Mouse (Mus musculus) neural tube, embryonic 12.5 days (tissue): ENCODE results near the gene Uspl1. TPM values are rescaled to one million over a fixed set of nuclear protein-coding genes. Genes with fewer than 3 reads are reported as not detected.

Experiments
- ATAC-seq: fragments of 200-750 bp; cut with Nextera tagmentation; 2 replicates; pipeline ENCODE4 v1.8.0; 2017; ENCODE audit warnings: low read depth, mild to moderate bottlenecking, moderate TSS enrichment, moderate library complexity; ENCODE audit not compliant: low FRiP score
- H3K27ac ChIP-seq: fragments of 300-500 bp; sonication (generic); 2 replicates; pipeline ENCODE4 v1.5.1; 2016
- H3K27me3 ChIP-seq: fragments of 300-500 bp; sonication (generic); replicated peaks from 2 replicates; pipeline ENCODE4 v1.6.1; 2016; ENCODE audit warnings: mild to moderate bottlenecking
- H3K36me3 ChIP-seq: fragments of 300-500 bp; sonication (generic); 2 replicates; pipeline ENCODE4 v1.6.1; 2016; ENCODE audit warnings: mild to moderate bottlenecking
- H3K4me1 ChIP-seq: fragments of 300-500 bp; sonication (generic); 2 replicates; pipeline ENCODE4 v1.6.1; 2016
- H3K4me2 ChIP-seq: fragments of 300-500 bp; sonication (generic); replicated peaks from 2 replicates; pipeline ENCODE4 v1.6.1; 2016; ENCODE audit warnings: mild to moderate bottlenecking
- H3K4me3 ChIP-seq: fragments of 300-500 bp; sonication (generic); 2 replicates; pipeline ENCODE4 v1.5.1; 2016
- H3K9ac ChIP-seq: fragments of 300-500 bp; sonication (generic); 2 replicates; pipeline ENCODE4 v1.6.1; 2016; ENCODE audit warnings: mild to moderate bottlenecking
- H3K9me3 ChIP-seq: fragments of 300-500 bp; sonication (generic); 2 replicates; pipeline ENCODE4 v1.6.1; 2016; ENCODE audit warnings: mild to moderate bottlenecking
- WGBS: fragments of 180-500 bp; shearing (Covaris S2); methylation state at CpG from one replicate; pipeline ENCODE4 v1.1.7; 2016; 5-methylcytosine and 5-hydroxymethylcytosine counted together
- polyA plus RNA-seq: library from polyadenylated mRNA; unstranded; fragments of >200 nt; fragmentation: Nextera tagmentation; extraction: Ambion mirVana; gene quantifications from 2 replicates; pipeline ENCODE4 v1.2.1, GENCODE M21; 2016

Gene Uspl1
- polyA plus RNA-seq, 1 experiment from 2014 or later, result 72.0 TPM

GRCm38 (mm10) chr5:149172246-149172645 lies 11.9 kb upstream of the Uspl1 start:
- Histone ChIP-seq H3K4me2 (no peak overlapping the region), H3K27me3 (no peaks in the 10 kb centered on the region), H3K9ac (no peak overlapping the region), H3K4me3 (no peak overlapping the region), H3K36me3 (no peaks in the 10 kb centered on the region), H3K27ac (no peak overlapping the region), H3K4me1 (no peaks in the 10 kb centered on the region), H3K9me3 (no peaks in the 10 kb centered on the region)
- WGBS, result 84% methylated on average over 10 of the region's 10 CpGs
- ATAC-seq, result no peak

GRCm38 (mm10) chr5:149174527-149174926 lies 9.6 kb upstream of the Uspl1 start:
- H3K27ac ChIP-seq, result no peak overlapping the region
- 85% methylated on average over 7 of the region's 7 CpGs for WGBS
- H3K9ac ChIP-seq, result no peak overlapping the region
- H3K4me3 ChIP-seq, result no peak overlapping the region
- no peaks in the 10 kb centered on the region for H3K27me3 ChIP-seq
- no peak for ATAC-seq
- no peaks in the 10 kb centered on the region for H3K4me1 ChIP-seq
- no peak overlapping the region for H3K4me2 ChIP-seq
- no peaks in the 10 kb centered on the region for H3K36me3 ChIP-seq
- no peaks in the 10 kb centered on the region for H3K9me3 ChIP-seq

GRCm38 (mm10) chr5:149175736-149176135 lies 8.4 kb upstream of the Uspl1 start:
- H3K4me2 ChIP-seq, result no peak overlapping the region
- 94% methylated on average over 6 of the region's 6 CpGs for WGBS
- H3K9ac ChIP-seq, result no peak overlapping the region
- no peak overlapping the region for H3K27ac ChIP-seq
- H3K36me3 ChIP-seq, result no peaks in the 10 kb centered on the region
- H3K4me3 ChIP-seq, result no peak overlapping the region
- no peaks in the 10 kb centered on the region for H3K4me1 ChIP-seq
- H3K27me3 ChIP-seq, result no peaks in the 10 kb centered on the region
- H3K9me3 ChIP-seq, result no peaks in the 10 kb centered on the region
- no peak for ATAC-seq

- H3K27ac ChIP-seq, result no peak overlapping the region
- H3K27me3 ChIP-seq, result no peaks in the 10 kb centered on the region
- no peak overlapping the region for H3K9ac ChIP-seq
- no peaks in the 10 kb centered on the region for H3K9me3 ChIP-seq
- no peaks in the 10 kb centered on the region; the same call in 1 of the 2 replicates for H3K4me1 ChIP-seq
- H3K36me3 ChIP-seq, result no peaks in the 10 kb centered on the region
- no peak for ATAC-seq
- no peak overlapping the region for H3K4me3 ChIP-seq
- WGBS, result 94% methylated on average over 5 of the region's 5 CpGs
- H3K4me2 ChIP-seq, result no peak overlapping the region
These were observed 6.1 kb upstream of the Uspl1 start for GRCm38 (mm10) chr5:149178095-149178494.

GRCm38 (mm10) chr5:149179826-149180225 lies 4.3 kb upstream of the Uspl1 start:
- 82% methylated on average over 3 of the region's 3 CpGs for WGBS
- no peaks in the 10 kb centered on the region for H3K9me3 ChIP-seq
- H3K4me1 ChIP-seq, result no peaks in the 10 kb centered on the region; the same call in 1 of the 2 replicates
- no peaks in the 10 kb centered on the region for H3K36me3 ChIP-seq
- H3K27me3 ChIP-seq, result no peaks in the 10 kb centered on the region
- H3K4me2 ChIP-seq, result no peak overlapping the region
- H3K4me3 ChIP-seq, result no peak overlapping the region
- no peak overlapping the region for H3K9ac ChIP-seq
- ATAC-seq, result no peak
- no peak overlapping the region for H3K27ac ChIP-seq

GRCm38 (mm10) chr5:149182186-149182870 lies 1.8 kb upstream of the Uspl1 start:
- no peak overlapping the region for H3K4me3 ChIP-seq
- no peaks in the 10 kb centered on the region for H3K27me3 ChIP-seq
- ATAC-seq, result no peak
- H3K9me3 ChIP-seq, result no peaks in the 10 kb centered on the region
- no peak overlapping the region for H3K27ac ChIP-seq
- no peak overlapping the region for H3K4me2 ChIP-seq
- peaks cover 14% of the 10 kb centered on the region for H3K4me1 ChIP-seq
- WGBS, result 85% methylated on average over 5 of the region's 5 CpGs
- no peaks in the 10 kb centered on the region for H3K36me3 ChIP-seq
- H3K9ac ChIP-seq, result no peak overlapping the region

GRCm38 (mm10) chr5:149183122-149183521 lies 1.0 kb upstream of the Uspl1 start:
- Histone ChIP-seq H3K4me3 (peak overlapping the region; percentile 57), H3K36me3 (no peaks in the 10 kb centered on the region), H3K9ac (peak overlapping the region; percentile 74; the same call in 1 of the 2 replicates), H3K4me1 (peaks cover 14% of the 10 kb centered on the region), H3K9me3 (no peaks in the 10 kb centered on the region), H3K27me3 (no peaks in the 10 kb centered on the region), H3K27ac (no peak overlapping the region), H3K4me2 (peak overlapping the region; percentile 69)
- no peak for ATAC-seq
- WGBS, result 36% methylated on average over 1 of the region's 1 CpGs

- WGBS, result under 1% methylated on average over 13 of the region's 13 CpGs
- peaks cover 14% of the 10 kb centered on the region for H3K4me1 ChIP-seq
- H3K9me3 ChIP-seq, result no peaks in the 10 kb centered on the region
- H3K27ac ChIP-seq, result peak overlapping the region; percentile 90
- H3K27me3 ChIP-seq, result no peaks in the 10 kb centered on the region
- peak overlapping the region; percentile 69 for H3K4me2 ChIP-seq
- ATAC-seq, result peak; percentile 77; the same call in 1 of the 2 replicates
- no peaks in the 10 kb centered on the region for H3K36me3 ChIP-seq
- H3K4me3 ChIP-seq, result peak overlapping the region; percentile 57
- H3K9ac ChIP-seq, result peak overlapping the region; percentile 74
These were observed 438 bp upstream of the Uspl1 start for GRCm38 (mm10) chr5:149183721-149184103.

- H3K27ac ChIP-seq, result peak overlapping the region; percentile 4; the same call in 1 of the 2 replicates
- H3K4me2 ChIP-seq, result peak overlapping the region; percentile 69
- H3K36me3 ChIP-seq, result peaks cover 10% of the 10 kb centered on the region
- peaks cover 14% of the 10 kb centered on the region for H3K4me1 ChIP-seq
- peak overlapping the region; percentile 80 for H3K9ac ChIP-seq
- peak overlapping the region; percentile 69 for H3K4me3 ChIP-seq
- peak; percentile 26; the same call in 1 of the 2 replicates for ATAC-seq
- H3K27me3 ChIP-seq, result no peaks in the 10 kb centered on the region
- H3K9me3 ChIP-seq, result no peaks in the 10 kb centered on the region
- under 1% methylated on average over 20 of the region's 20 CpGs for WGBS
These were observed 665 bp downstream of the Uspl1 start for GRCm38 (mm10) chr5:149184844-149185186.

- Histone ChIP-seq H3K9me3 (no peaks in the 10 kb centered on the region), H3K4me2 (peak overlapping the region; percentile 69), H3K4me1 (peaks cover 14% of the 10 kb centered on the region), H3K9ac (peak overlapping the region; percentile 80; the same call in 1 of the 2 replicates), H3K27me3 (no peaks in the 10 kb centered on the region), H3K27ac (no peak overlapping the region), H3K36me3 (peaks cover 20% of the 10 kb centered on the region), H3K4me3 (no peak overlapping the region)
- no peak for ATAC-seq
- WGBS, result 86% methylated on average over 3 of the region's 3 CpGs
These were observed 1.7 kb downstream of the Uspl1 start for GRCm38 (mm10) chr5:149185806-149186205.

GRCm38 (mm10) chr5:149190160-149190559 lies 6.0 kb downstream of the Uspl1 start:
- Histone ChIP-seq H3K9me3 (no peaks in the 10 kb centered on the region), H3K27me3 (no peaks in the 10 kb centered on the region), H3K36me3 (peaks cover 55% of the 10 kb centered on the region), H3K4me3 (no peak overlapping the region), H3K9ac (no peak overlapping the region), H3K27ac (no peak overlapping the region), H3K4me1 (peaks cover 14% of the 10 kb centered on the region), H3K4me2 (no peak overlapping the region)
- no peak for ATAC-seq
- WGBS, result 97% methylated on average over 1 of the region's 1 CpGs

GRCm38 (mm10) chr5:149196611-149197010 lies 12.5 kb downstream of the Uspl1 start:
- H3K4me2 ChIP-seq, result peak overlapping the region; percentile 27; the same call in 1 of the 2 replicates
- ATAC-seq, result no peak
- no peak overlapping the region for H3K4me3 ChIP-seq
- no peak overlapping the region for H3K27ac ChIP-seq
- peaks cover 59% of the 10 kb centered on the region for H3K36me3 ChIP-seq
- no peaks in the 10 kb centered on the region for H3K27me3 ChIP-seq
- H3K4me1 ChIP-seq, result peaks cover 12% of the 10 kb centered on the region
- WGBS, result 2% methylated on average over 1 of the region's 1 CpGs
- H3K9me3 ChIP-seq, result no peaks in the 10 kb centered on the region
- no peak overlapping the region for H3K9ac ChIP-seq

- Histone ChIP-seq H3K27me3 (no peaks in the 10 kb centered on the region), H3K36me3 (peaks cover 67% of the 10 kb centered on the region), H3K9ac (no peak overlapping the region), H3K4me2 (no peak overlapping the region), H3K4me1 (peaks cover 12% of the 10 kb centered on the region), H3K4me3 (no peak overlapping the region), H3K27ac (no peak overlapping the region), H3K9me3 (no peaks in the 10 kb centered on the region)
- ATAC-seq, result no peak
- WGBS, result 96% methylated on average over 1 of the region's 1 CpGs
These were observed 14.6 kb downstream of the Uspl1 start for GRCm38 (mm10) chr5:149198782-149199181.
